Mouse (Mus musculus) left cerebral cortex, adult 18-20 months (tissue): ENCODE results near the gene Bola3. TPM values are rescaled to one million over a fixed set of nuclear protein-coding genes. Genes with fewer than 3 reads are reported as not detected.

Experiments used
- DNase-seq, 2 experiments: peaks; one replicate each; pipeline ENCODE4 v3.0.0; 2021 to 2022; ENCODE audit warnings: low spot score in 2 of 2, mixed read lengths in 1 of 2
- microRNA-seq, 2 experiments: library from miRNA; unstranded; fragments of <30 nt; microRNA quantifications; one replicate each; pipeline ENCODE4 v1.2.0; 2021
- total RNA-seq, 2 experiments: library from RNA; stranded (reverse); gene quantifications; 2 replicates each; pipeline ENCODE4 v1.2.3; 2021

The Bola3 gene
- total RNA-seq, 2 experiments from 2014 or later: 49.3 to 49.5 TPM

DNA sequence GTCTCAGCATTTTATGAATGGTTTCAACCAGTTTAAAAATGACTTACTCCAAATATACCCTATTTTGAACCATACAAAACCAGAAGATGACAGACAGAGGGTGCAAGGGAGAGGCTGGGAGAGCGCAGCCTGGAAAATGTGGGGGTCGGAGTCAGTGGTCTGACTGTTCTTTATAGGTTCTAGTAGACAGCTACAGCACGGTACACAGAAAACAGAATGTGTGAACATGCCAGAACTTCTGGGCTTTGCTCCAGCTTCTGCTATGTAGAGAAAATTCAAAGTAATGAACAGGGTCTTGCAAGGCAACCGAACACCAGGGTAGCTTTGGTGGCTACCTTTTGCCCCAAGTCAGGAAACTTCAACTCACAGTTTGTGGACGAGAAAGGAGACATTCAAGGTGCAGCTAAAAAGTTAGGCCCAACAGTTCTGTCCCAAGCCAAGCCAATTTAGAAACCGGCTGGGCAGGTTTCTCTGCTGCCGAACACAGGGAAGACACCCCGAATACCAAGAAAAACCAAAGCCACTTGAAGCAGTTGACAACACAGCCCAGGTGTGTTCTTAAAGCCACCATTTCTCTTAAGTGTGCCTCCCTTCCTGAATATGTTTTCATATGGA lies 43.3 kb downstream of the Bola3 start:
- DNase-seq: peak in 1 of 2 experiments; percentile 33

DNA sequence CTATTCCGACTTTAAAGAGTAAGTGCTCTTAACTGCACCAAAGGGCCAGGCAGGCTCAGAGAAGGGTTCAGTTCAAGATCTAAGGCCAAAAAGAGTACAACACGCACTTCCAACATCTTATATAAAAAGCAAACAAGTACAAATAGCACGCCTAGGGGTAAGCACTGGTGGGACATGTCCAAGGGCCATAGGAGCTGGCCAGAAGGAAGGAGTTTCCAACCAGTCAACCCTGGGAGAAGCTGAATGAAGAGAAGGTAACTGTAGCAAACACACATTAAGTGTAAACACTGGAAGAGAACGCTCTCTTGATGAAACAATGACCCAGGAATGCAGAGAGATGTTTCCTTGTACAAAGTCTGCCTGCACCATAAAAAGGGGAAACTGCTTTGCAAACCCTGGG lies 45.2 kb downstream of the Bola3 start:
- DNase-seq: no peak

DNA sequence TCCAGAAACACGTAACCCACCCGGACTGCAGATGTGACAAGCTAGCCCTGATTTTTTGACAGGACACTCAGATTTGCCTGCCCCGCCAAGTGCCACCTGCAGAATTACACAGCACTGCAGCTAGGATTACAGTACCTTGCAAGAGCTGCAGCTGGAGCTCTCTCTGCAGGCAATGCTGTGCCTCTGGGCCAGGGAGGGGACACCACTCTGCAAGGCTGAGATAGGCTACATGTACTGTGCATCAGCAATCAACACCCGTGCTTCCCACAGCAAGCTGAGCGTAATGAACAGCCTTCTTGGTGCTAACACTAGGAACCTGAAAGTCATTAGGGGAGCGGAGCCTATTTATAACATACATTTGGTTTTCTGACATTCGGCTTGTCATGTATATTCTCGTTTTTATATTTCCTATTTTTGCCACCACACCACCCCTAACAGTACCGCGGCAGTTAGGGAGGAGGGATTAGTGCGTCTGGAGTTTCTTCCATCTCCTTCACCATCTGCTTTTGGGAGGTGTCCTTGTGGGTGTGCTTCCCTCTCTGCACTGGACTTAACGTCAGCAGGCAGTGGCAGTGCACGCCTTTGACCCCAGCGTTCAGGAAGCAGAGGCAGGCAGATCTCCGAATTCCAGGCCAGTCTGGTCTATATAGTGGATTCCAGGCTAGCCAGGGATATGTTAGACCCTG lies 46.7 kb downstream of the Bola3 start:
- no peak for DNase-seq

DNA sequence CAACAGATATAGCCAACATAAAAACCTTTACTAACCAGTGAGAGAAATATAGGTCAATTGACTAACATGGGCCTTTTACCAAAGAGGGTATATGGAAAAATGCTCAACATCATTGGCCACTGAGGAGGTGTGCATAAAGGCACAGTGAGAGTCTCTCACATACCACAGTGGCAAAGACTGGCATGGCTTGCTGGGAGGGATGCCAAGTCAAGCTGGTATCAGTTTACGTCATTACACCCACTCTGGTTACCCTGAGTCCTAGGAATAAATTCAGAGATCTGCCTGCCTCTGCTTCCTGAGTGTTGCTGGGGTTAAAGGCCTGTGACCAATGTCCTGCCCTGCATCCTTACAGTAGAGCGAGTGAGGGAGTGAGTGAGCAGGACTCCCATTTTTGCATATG lies 47.8 kb downstream of the Bola3 start:
- no peak for DNase-seq

DNA sequence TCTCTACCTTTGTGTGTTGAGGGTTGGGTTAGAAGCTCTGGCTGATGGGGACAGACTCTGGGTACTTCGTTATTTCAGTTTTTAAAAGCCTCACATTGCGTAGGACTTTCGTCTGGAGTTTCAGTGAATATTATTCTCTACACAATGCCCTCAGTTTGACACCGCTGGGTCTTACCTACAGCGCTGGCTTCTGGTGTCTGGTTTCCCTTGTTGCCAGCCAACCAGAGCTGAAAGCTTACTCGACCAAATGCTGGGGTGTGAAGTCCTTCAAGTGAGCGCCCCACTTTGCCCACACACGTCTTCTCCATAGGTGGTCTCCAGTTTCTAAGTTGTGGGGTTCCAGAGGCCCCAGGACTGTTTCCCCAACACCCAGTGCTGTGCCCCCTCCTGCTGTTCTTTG lies 48.8 kb downstream of the Bola3 start:
- no peak for DNase-seq

DNA sequence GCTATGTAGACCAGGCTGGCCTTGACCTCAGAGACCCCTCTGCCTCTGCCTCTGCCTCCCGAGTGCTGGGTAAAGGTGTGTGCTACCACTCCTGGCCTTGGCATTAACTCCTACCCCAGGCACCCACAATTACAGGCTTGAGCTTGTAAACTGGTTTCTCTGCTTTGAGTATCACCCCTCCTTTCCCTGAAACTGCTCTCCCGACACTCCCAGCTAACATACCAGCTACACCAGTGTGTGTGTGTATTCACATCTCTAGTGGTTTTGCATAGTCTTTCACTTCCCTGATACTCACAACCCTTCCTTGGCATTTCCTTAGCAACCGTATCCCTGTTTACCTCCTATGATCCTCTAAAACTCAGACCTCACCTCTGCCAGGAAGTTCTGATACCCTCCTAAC lies 50.8 kb downstream of the Bola3 start:
- no peak for DNase-seq

DNA sequence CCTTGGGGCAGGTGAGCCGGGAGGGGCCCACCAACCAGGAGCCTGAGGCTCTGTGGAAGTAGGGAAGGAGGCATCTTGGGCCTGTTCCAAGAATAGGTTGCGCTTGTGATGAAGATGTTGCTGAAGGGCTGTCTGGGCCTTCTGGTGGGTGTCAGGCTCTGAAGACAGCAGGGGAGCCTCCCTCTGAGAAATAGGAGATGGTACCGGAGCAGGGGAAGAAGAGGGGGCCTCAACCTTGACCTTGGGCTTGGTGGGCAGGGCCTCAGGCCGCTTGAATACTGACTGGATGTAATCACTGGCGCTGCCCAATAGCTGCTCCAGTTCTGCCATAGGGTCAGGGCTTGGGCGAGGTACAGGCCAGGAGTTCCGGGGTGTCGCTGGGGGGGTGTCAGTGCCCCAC lies 54.5 kb downstream of the Bola3 start:
- no peak for DNase-seq

DNA sequence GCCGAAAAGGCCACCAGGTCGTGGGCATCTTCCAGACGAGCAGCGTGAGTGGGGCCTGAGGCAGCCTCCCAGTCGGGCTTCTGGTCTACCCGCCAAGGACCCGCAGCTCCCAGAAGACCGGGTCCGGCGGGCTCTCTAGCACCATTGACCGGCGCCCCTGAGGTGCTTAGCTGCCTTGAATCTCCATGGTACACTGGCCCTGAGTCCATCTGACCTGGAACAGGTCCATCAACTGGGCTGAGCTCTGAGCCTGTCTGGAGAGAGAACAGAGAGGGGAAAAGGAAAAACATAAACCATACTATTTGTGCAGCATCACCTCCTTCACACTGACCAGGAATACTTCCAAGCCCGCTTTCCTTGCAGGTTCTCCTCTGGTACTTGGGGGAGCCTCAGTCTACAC lies 55.6 kb downstream of the Bola3 start:
- no peak for DNase-seq

DNA sequence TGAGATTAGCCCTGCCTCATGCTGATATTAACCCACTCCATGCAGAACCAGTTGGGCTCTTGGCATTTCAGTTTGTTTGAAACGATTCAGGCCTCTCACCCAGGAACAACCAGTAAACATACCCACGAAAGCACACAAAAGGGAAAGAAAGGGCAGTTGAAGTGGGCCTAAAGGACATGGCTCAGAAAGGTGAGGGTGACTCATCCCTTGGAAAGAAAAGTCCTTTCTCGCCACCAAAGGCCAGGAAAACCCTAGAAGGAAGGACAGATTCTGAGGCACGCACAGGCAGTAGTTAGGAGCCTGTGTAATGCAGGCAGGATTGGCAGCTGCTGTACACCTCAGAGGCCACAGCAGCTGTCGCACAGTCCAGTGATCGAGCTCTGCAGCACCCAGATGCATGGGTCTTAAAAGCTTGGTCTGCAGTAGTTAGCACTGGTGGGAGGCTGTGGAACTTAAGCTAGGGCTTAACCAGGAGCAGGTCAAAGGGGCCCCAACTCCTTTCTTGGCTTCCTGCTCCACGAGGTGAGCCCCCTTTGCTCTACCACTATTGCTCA lies 56.6 kb downstream of the Bola3 start:
- DNase-seq: no peak

DNA sequence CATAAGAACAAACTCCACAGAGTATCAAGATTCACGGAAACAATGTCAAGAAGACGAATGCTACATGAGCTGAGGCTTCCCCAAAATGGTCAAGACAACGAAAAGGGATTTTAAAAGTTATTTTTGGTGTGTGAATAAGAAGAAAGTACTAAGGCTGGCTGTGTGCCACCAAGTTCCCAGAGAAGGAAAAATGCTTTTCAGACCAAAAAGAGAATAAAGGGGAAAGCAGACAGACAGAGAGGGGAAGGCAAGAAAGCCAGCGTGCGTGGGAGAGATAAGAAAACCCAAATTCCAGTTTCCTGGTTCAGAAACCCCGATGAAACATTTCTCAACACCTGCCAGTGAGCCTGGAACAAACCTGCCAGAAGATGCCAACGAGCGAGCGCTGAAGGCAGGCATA lies 59.6 kb downstream of the Bola3 start:
- peak; percentile 40 to 45 for DNase-seq

Small RNA genes within 50 kb of the gene (microRNA-seq; reads per million reads assigned to microRNA genes)
- gene Mir6374: 0 reads per million in 2 experiments

Other genes with a start within 250 kb of the Bola3 start
- 1 to 10 TPM; 3.7 to 6.2 TPM for gene Ccdc142, start 247.5 kb upstream of the Bola3 start, total RNA-seq
- gene Gm42688, start 247.5 kb upstream of the Bola3 start, total RNA-seq: 1 to 10 TPM; 5.0 to 5.4 TPM
- gene Mrpl53, start 240.1 kb upstream of the Bola3 start, total RNA-seq: 10 to 100 TPM; 54.5 to 59.6 TPM
- 10 to 100 TPM; 29.6 to 31.8 TPM for gene Mogs, start 233.7 kb upstream of the Bola3 start, total RNA-seq
- gene Wbp1, start 227.6 kb upstream of the Bola3 start, total RNA-seq: 10 to 100 TPM; 37.2 to 40.2 TPM
- gene Ino80b, start 223.7 kb upstream of the Bola3 start, total RNA-seq: 10 to 100 TPM; 23.1 to 26.3 TPM
- 10 to 100 TPM; 88.3 to 88.8 TPM for gene Rtkn, start 213.7 kb upstream of the Bola3 start, total RNA-seq
- 10 to 100 TPM; 33.0 to 33.3 TPM for gene Wdr54, start 192.8 kb upstream of the Bola3 start, total RNA-seq
- gene 1700003E16Rik, start 192.7 kb upstream of the Bola3 start, total RNA-seq: 10 to 100 TPM; 33.9 to 35.7 TPM
- gene Dctn1, start 183.2 kb upstream of the Bola3 start, total RNA-seq: 100 to 1,000 TPM; 369 to 374 TPM
- gene Slc4a5, start 129.3 kb upstream of the Bola3 start, total RNA-seq: under 1 TPM; 0.09 to 0.21 TPM
- 1 to 10 TPM; 6.5 to 6.7 TPM for gene Mthfd2, start 23.2 kb upstream of the Bola3 start, total RNA-seq
- gene Mob1a, start 23.1 kb upstream of the Bola3 start, total RNA-seq: 10 to 100 TPM; 17.9 to 22.5 TPM
- 10 to 100 TPM; 60.8 to 75.9 TPM for gene Tet3, start 109.9 kb downstream of the Bola3 start, total RNA-seq
- 10 to 100 TPM; 24.5 to 25.7 TPM for gene Dguok, start 157.8 kb downstream of the Bola3 start, total RNA-seq
- gene Actg2, start 187.1 kb downstream of the Bola3 start, total RNA-seq: under 1 TPM in 1 of 2 experiments, not detected in 1; 0.37 TPM
- 10 to 100 TPM; 30.8 to 33.2 TPM for gene Stambp, start 223.6 kb downstream of the Bola3 start, total RNA-seq